Mouse (Mus musculus) kidney, embryonic 16.5 days (tissue): ENCODE results near the gene Adamtsl3. TPM values are rescaled to one million over a fixed set of nuclear protein-coding genes. Genes with fewer than 3 reads are reported as not detected.

ENCODE experiments used
- ATAC-seq: fragments of 200-750 bp; cut with Nextera tagmentation; 2 replicates; pipeline ENCODE4 v1.8.0; 2017; ENCODE audit warnings: moderate TSS enrichment; ENCODE audit not compliant: low FRiP score, low TSS enrichment
- H3K27ac ChIP-seq: fragments of 300-500 bp; sonication (generic); 2 replicates; pipeline ENCODE4 v1.5.1; 2014; ENCODE audit warnings: low read length
- H3K27me3 ChIP-seq: fragments of 300-500 bp; sonication (generic); 2 replicates; pipeline ENCODE4 v1.6.1; 2014; ENCODE audit warnings: low read length, control low read depth, mixed read lengths; ENCODE audit not compliant: insufficient read depth
- H3K36me3 ChIP-seq: fragments of 300-500 bp; sonication (generic); 2 replicates; pipeline ENCODE4 v1.6.1; 2014; ENCODE audit warnings: low read length, control low read depth, mixed read lengths; ENCODE audit not compliant: insufficient read depth
- H3K4me1 ChIP-seq: fragments of 300-500 bp; sonication (generic); 2 replicates; pipeline ENCODE4 v1.6.1; 2014; ENCODE audit warnings: low read length, control low read depth, mixed read lengths; ENCODE audit not compliant: insufficient read depth
- H3K4me2 ChIP-seq: fragments of 300-500 bp; sonication (generic); replicated peaks from 2 replicates; pipeline ENCODE4 v1.6.1; 2014; ENCODE audit warnings: low read depth, low read length
- H3K4me3 ChIP-seq: fragments of 300-500 bp; sonication (generic); 2 replicates; pipeline ENCODE4 v1.5.1; 2014; ENCODE audit warnings: mild to moderate bottlenecking, low read length
- H3K9ac ChIP-seq: fragments of 300-500 bp; sonication (generic); replicated peaks from 2 replicates; pipeline ENCODE4 v1.6.1; 2014; ENCODE audit warnings: low read length
- H3K9me3 ChIP-seq: fragments of 300-500 bp; sonication (generic); 2 replicates; pipeline ENCODE4 v1.6.1; 2016; ENCODE audit warnings: low read length, control low read depth
- WGBS: fragments of 180-500 bp; shearing (Covaris S2); extraction: QIAGEN DNeasy Blood & Tissue Kit; methylation state at CpG from one replicate; pipeline ENCODE4 v1.1.7; 2014; 5-methylcytosine and 5-hydroxymethylcytosine counted together
- polyA plus RNA-seq: library from polyadenylated mRNA; unstranded; fragments of >200 nt; fragmentation: Nextera tagmentation; extraction: Ambion mirVana; gene quantifications from 2 replicates; pipeline ENCODE4 v1.2.1, GENCODE M21; 2015

Adamtsl3 gene
- polyA plus RNA-seq, 1 experiment from 2014 or later: 0.47 TPM

DNA sequence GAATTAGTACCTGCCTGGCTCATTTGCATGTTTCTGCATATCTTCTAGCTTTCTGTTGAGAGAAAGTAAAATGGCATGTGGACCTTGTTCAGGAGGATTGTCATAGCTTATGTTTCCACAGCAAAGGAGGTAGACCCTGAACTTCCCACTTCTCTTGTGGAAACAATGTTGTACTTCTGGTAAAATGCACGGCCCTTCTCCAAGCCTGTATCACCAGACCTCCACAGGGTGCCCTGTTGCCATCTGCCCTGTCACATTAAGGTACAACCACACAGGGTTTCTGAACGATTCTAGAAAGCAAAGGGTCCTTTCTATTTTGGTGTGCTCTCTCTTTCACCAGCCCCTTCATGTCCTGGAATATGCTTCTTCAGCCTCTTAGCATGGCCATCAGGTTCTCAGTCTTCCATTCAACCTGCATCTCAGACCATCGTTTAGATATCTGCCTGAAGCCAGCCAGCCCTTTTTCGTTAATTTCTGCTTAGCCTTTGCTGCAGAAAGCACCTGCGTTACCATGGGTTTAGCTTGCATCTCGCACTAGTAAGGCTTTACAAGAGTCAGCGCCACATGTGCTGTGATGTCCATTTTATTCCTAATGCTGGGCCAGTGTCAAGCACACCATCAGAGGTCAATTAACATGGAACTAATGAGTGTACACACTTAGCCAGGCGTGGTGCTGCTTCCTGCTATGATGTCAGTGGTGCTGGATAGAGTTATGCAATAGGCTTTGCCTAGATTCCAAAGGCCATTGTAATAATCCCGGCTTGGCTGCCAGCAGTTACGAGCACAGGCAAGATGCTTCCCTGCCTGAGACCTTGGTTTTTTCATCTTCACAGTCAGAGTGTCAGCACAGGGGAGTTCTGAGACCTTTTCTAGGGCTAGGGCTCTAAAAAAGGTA, 143.6 kb downstream of the Adamtsl3 start:
- Histone ChIP-seq H3K36me3 (no peaks in the 10 kb centered on the region), H3K27me3 (no peaks in the 10 kb centered on the region), H3K9ac (no peak overlapping the region), H3K27ac (no peak overlapping the region), H3K9me3 (no peaks in the 10 kb centered on the region), H3K4me3 (no peak overlapping the region), H3K4me2 (no peak overlapping the region), H3K4me1 (no peaks in the 10 kb centered on the region)
- 83% methylated on average over 10 of the region's 10 CpGs for WGBS
- ATAC-seq: no peak

DNA sequence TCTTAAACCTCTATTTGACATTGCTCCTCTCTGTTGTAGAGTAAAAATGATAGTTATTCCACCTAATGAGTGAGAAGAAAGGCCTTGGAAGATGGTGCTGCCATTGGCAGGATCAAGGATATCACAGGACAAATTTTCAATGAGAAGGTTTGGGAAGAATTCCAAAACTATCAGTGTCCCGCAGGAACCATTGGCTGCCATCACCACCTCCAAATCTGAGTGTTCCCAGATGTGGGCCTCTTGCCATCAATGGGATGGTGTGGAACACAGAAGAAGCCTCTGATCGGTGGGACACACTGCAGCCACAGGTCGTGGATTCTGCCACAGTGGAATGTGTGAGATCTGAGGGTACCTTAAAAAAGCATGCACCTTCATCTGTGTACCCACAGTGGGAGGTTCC, 147.9 kb downstream of the Adamtsl3 start:
- no peaks in the 10 kb centered on the region for H3K9me3 ChIP-seq
- no peaks in the 10 kb centered on the region for H3K4me1 ChIP-seq
- no peak overlapping the region for H3K9ac ChIP-seq
- no peak for ATAC-seq
- no peaks in the 10 kb centered on the region for H3K36me3 ChIP-seq
- WGBS: 88% methylated on average over 3 of the region's 3 CpGs
- H3K4me2 ChIP-seq: no peak overlapping the region
- no peak overlapping the region for H3K4me3 ChIP-seq
- H3K27me3 ChIP-seq: no peaks in the 10 kb centered on the region
- H3K27ac ChIP-seq: no peak overlapping the region

DNA sequence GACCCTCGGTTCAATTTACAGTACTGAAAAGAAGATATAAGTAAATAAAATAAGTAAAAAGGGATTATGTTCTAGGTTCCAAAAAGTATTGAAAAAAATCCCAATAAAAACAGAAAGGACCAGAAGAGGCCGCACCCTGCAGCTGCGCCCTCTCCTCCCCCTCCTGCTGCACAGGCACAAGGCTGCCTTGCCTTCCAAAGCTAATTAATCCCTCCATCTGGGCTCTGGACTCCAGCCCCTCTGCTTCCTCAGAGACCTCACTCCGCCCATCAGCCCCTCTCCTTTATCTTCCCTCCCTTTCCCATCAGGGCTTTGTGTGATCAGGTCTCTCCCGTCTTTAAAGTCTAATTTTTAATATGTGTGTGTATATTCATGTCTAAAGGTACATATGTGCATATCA, 149.3 kb downstream of the Adamtsl3 start:
- H3K4me1 ChIP-seq: no peaks in the 10 kb centered on the region
- H3K4me3 ChIP-seq: no peak overlapping the region
- H3K27ac ChIP-seq: no peak overlapping the region
- ATAC-seq: no peak
- H3K36me3 ChIP-seq: no peaks in the 10 kb centered on the region
- H3K27me3 ChIP-seq: no peaks in the 10 kb centered on the region
- no peaks in the 10 kb centered on the region for H3K9me3 ChIP-seq
- H3K9ac ChIP-seq: no peak overlapping the region
- WGBS: 62% methylated on average over 5 of the region's 5 CpGs
- H3K4me2 ChIP-seq: no peak overlapping the region

- H3K4me1 ChIP-seq: no peaks in the 10 kb centered on the region
- 55% methylated on average over 7 of the region's 7 CpGs for WGBS
- ATAC-seq: no peak
- no peaks in the 10 kb centered on the region for H3K27me3 ChIP-seq
- no peak overlapping the region for H3K27ac ChIP-seq
- no peak overlapping the region for H3K4me2 ChIP-seq
- no peaks in the 10 kb centered on the region for H3K36me3 ChIP-seq
- no peak overlapping the region for H3K4me3 ChIP-seq
- no peak overlapping the region for H3K9ac ChIP-seq
- no peaks in the 10 kb centered on the region for H3K9me3 ChIP-seq
Observed at GRCm38 (mm10) chr7:82485344-82485954, 150.0 kb downstream of the Adamtsl3 start.

- Histone ChIP-seq H3K9me3 (no peaks in the 10 kb centered on the region), H3K36me3 (no peaks in the 10 kb centered on the region), H3K27me3 (no peaks in the 10 kb centered on the region), H3K27ac (no peak overlapping the region), H3K9ac (no peak overlapping the region), H3K4me3 (no peak overlapping the region), H3K4me2 (no peak overlapping the region), H3K4me1 (no peaks in the 10 kb centered on the region)
- no peak for ATAC-seq
- 88% methylated on average over 1 of the region's 1 CpGs for WGBS
Observed at GRCm38 (mm10) chr7:82491018-82491417, 155.5 kb downstream of the Adamtsl3 start.

DNA sequence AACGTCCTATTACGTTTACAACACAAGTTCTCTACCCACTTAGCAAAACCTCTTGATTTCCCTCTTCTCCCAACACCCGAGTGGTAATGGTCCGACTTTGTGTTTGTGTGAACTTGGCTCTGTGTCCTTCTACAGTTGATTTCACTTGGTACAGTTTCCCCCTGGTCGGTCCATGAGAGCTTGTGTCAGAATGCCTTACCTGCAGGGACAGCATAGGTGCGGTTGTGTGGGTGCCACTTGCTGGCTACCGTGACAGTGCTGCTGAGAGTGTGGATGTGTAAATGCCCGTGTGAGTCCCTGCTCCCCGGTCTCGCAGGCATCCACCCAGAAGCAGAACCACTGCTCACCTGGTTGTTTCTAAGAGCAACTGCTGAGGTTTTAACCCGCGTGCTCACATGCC, 157.4 kb downstream of the Adamtsl3 start:
- H3K4me3 ChIP-seq: no peak overlapping the region
- H3K36me3 ChIP-seq: no peaks in the 10 kb centered on the region
- H3K4me2 ChIP-seq: no peak overlapping the region
- no peaks in the 10 kb centered on the region for H3K27me3 ChIP-seq
- no peaks in the 10 kb centered on the region for H3K9me3 ChIP-seq
- H3K4me1 ChIP-seq: no peaks in the 10 kb centered on the region
- H3K27ac ChIP-seq: no peak overlapping the region
- no peak overlapping the region for H3K9ac ChIP-seq
- no peak for ATAC-seq
- WGBS: 89% methylated on average over 12 of the region's 12 CpGs

GRCm38 (mm10) chr7:82494220-82494619, 158.7 kb downstream of the Adamtsl3 start:
- Histone ChIP-seq H3K36me3 (no peaks in the 10 kb centered on the region), H3K27me3 (no peaks in the 10 kb centered on the region), H3K27ac (no peak overlapping the region), H3K4me3 (no peak overlapping the region), H3K9ac (no peak overlapping the region), H3K4me2 (no peak overlapping the region), H3K4me1 (no peaks in the 10 kb centered on the region), H3K9me3 (no peaks in the 10 kb centered on the region)
- WGBS: 86% methylated on average over 2 of the region's 2 CpGs
- no peak for ATAC-seq

DNA sequence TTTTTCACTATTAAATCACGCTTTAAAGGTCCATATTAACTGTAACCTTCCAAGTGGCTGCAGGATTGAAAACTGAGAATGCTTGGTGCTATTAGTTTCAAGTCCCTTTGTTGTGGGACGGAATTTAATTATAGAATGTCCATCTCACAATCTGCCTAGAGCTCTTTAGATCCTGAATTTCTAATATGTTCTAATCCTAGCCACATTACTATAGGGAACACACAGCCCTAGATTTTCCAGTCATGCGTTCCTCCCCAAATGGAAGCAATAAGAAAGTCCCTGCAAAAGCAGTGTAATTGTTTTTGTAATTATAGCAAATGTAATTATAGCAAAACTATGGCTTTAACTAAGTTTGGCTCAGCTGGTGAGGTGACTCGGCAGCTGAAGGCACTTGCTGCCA, 161.6 kb downstream of the Adamtsl3 start:
- H3K9ac ChIP-seq: no peak overlapping the region
- H3K27ac ChIP-seq: no peak overlapping the region
- no peaks in the 10 kb centered on the region for H3K4me1 ChIP-seq
- no peak for ATAC-seq
- H3K36me3 ChIP-seq: no peaks in the 10 kb centered on the region
- no peaks in the 10 kb centered on the region for H3K9me3 ChIP-seq
- 67% methylated on average over 4 of the region's 4 CpGs for WGBS
- no peak overlapping the region for H3K4me2 ChIP-seq
- H3K27me3 ChIP-seq: no peaks in the 10 kb centered on the region
- H3K4me3 ChIP-seq: no peak overlapping the region

- Histone ChIP-seq H3K9ac (no peak overlapping the region), H3K9me3 (no peaks in the 10 kb centered on the region), H3K27ac (no peak overlapping the region), H3K4me1 (no peaks in the 10 kb centered on the region), H3K4me2 (no peak overlapping the region), H3K4me3 (no peak overlapping the region), H3K36me3 (no peaks in the 10 kb centered on the region), H3K27me3 (no peaks in the 10 kb centered on the region)
- ATAC-seq: no peak
- WGBS: 88% methylated on average over 6 of the region's 6 CpGs
Observed at GRCm38 (mm10) chr7:82501306-82501705, 165.8 kb downstream of the Adamtsl3 start.

GRCm38 (mm10) chr7:82502511-82502910, 167.0 kb downstream of the Adamtsl3 start:
- 62% methylated on average over 5 of the region's 5 CpGs for WGBS
- H3K9me3 ChIP-seq: no peaks in the 10 kb centered on the region
- H3K4me2 ChIP-seq: no peak overlapping the region
- H3K36me3 ChIP-seq: no peaks in the 10 kb centered on the region
- H3K27ac ChIP-seq: no peak overlapping the region
- no peak for ATAC-seq
- no peaks in the 10 kb centered on the region for H3K27me3 ChIP-seq
- H3K9ac ChIP-seq: no peak overlapping the region
- H3K4me3 ChIP-seq: no peak overlapping the region
- no peaks in the 10 kb centered on the region for H3K4me1 ChIP-seq
